Mouse (Mus musculus) cerebellum, postnatal 36 days (tissue): ENCODE data around the gene Mboat1.
A peak's percentile ranks its signal among the peaks of the same experiment; 100 is the strongest.

Experiments
- DNase-seq, 2 experiments: peaks; one replicate each; pipeline ENCODE4 v3.0.0; 2021 to 2022; ENCODE audit warnings: mixed read lengths in 2 of 2

Gene Mboat1

GRCm38 (mm10) chr13:30186456-30186855, 50.2 kb downstream of the Mboat1 start:
- peak in 1 of 2 experiments; percentile 4 for DNase-seq

GRCm38 (mm10) chr13:30192031-30192716, 55.9 kb downstream of the Mboat1 start:
- DNase-seq = no peak

- no peak for DNase-seq
Measured at GRCm38 (mm10) chr13:30193363-30193762, 57.1 kb downstream of the Mboat1 start.

GRCm38 (mm10) chr13:30194834-30195233, 58.5 kb downstream of the Mboat1 start:
- DNase-seq = no peak

GRCm38 (mm10) chr13:30196661-30197060, 60.4 kb downstream of the Mboat1 start:
- no peak for DNase-seq

GRCm38 (mm10) chr13:30198101-30198570, 61.8 kb downstream of the Mboat1 start:
- no peak for DNase-seq

- no peak for DNase-seq
Measured at GRCm38 (mm10) chr13:30199821-30200220, 63.5 kb downstream of the Mboat1 start.

- DNase-seq = no peak
Measured at GRCm38 (mm10) chr13:30200737-30201136, 64.4 kb downstream of the Mboat1 start.

GRCm38 (mm10) chr13:30203018-30203417, 66.7 kb downstream of the Mboat1 start:
- no peak for DNase-seq

- DNase-seq = no peak
Measured at GRCm38 (mm10) chr13:30208176-30208575, 71.9 kb downstream of the Mboat1 start.

GRCm38 (mm10) chr13:30213276-30213675, 77.0 kb downstream of the Mboat1 start:
- DNase-seq = no peak

- no peak for DNase-seq
Measured at GRCm38 (mm10) chr13:30217588-30218371, 81.5 kb downstream of the Mboat1 start.

GRCm38 (mm10) chr13:30219597-30219996, 83.3 kb downstream of the Mboat1 start:
- DNase-seq = no peak

- no peak for DNase-seq
Measured at GRCm38 (mm10) chr13:30221316-30221715, 85.0 kb downstream of the Mboat1 start.

- DNase-seq = no peak
Measured at GRCm38 (mm10) chr13:30224114-30224513, 87.8 kb downstream of the Mboat1 start.

GRCm38 (mm10) chr13:30224659-30225058, 88.4 kb downstream of the Mboat1 start:
- DNase-seq = no peak

- DNase-seq = no peak
Measured at GRCm38 (mm10) chr13:30228762-30229161, 92.5 kb downstream of the Mboat1 start.

GRCm38 (mm10) chr13:30229625-30230139, 93.4 kb downstream of the Mboat1 start:
- no peak for DNase-seq

GRCm38 (mm10) chr13:30235056-30235750, 98.9 kb downstream of the Mboat1 start:
- DNase-seq = peak in 1 of 2 experiments; percentile 31

- DNase-seq = no peak
Measured at GRCm38 (mm10) chr13:30239396-30239795, 103.1 kb downstream of the Mboat1 start.

- DNase-seq = no peak
Measured at GRCm38 (mm10) chr13:30245573-30245972, 109.3 kb downstream of the Mboat1 start.

GRCm38 (mm10) chr13:30250341-30250905, 114.1 kb downstream of the Mboat1 start:
- no peak for DNase-seq

- DNase-seq = no peak
Measured at GRCm38 (mm10) chr13:30251431-30251830, 115.1 kb downstream of the Mboat1 start.
